Mouse (Mus musculus) midbrain, embryonic 16.5 days (tissue): ENCODE measurements around the gene Taf4. TPM values are rescaled to one million over a fixed set of nuclear protein-coding genes. Genes with fewer than 3 reads are reported as not detected.
A peak's percentile ranks its signal among the peaks of the same experiment; 100 is the strongest.

ENCODE experiments used
- ATAC-seq: fragments of 200-750 bp; cut with Nextera tagmentation; 2 replicates; pipeline ENCODE4 v1.8.0; 2017; ENCODE audit warnings: moderate TSS enrichment
- H3K27ac ChIP-seq: fragments of 300-500 bp; sonication (generic); 2 replicates; pipeline ENCODE4 v1.5.1; 2014; ENCODE audit warnings: mild to moderate bottlenecking, low read length, mixed read lengths
- H3K27me3 ChIP-seq: fragments of 300-500 bp; sonication (generic); 2 replicates; pipeline ENCODE4 v1.6.1; 2014; ENCODE audit warnings: low read depth, low read length, mixed read lengths; ENCODE audit not compliant: control insufficient read depth, insufficient read depth
- H3K36me3 ChIP-seq: fragments of 300-500 bp; sonication (generic); 2 replicates; pipeline ENCODE4 v1.6.1; 2014; ENCODE audit warnings: mild to moderate bottlenecking, low read length, moderate library complexity, mixed read lengths; ENCODE audit not compliant: control insufficient read depth, insufficient read depth
- H3K4me1 ChIP-seq: fragments of 300-500 bp; sonication (generic); 2 replicates; pipeline ENCODE4 v1.6.1; 2014; ENCODE audit warnings: mild to moderate bottlenecking, low read length, mixed read lengths; ENCODE audit not compliant: control insufficient read depth, insufficient read depth
- H3K4me2 ChIP-seq: fragments of 300-500 bp; sonication (generic); 2 replicates; pipeline ENCODE4 v1.6.1; 2014; ENCODE audit warnings: mild to moderate bottlenecking, low read length, mixed read lengths
- H3K4me3 ChIP-seq: fragments of 300-500 bp; sonication (generic); 2 replicates; pipeline ENCODE4 v1.5.1; 2014; ENCODE audit warnings: low read depth, mild to moderate bottlenecking, low read length, moderate library complexity, mixed read lengths
- H3K9ac ChIP-seq: fragments of 300-500 bp; sonication (generic); 2 replicates; pipeline ENCODE4 v1.6.1; 2014; ENCODE audit warnings: low read depth, low read length, mixed read lengths
- H3K9me3 ChIP-seq: fragments of 300-500 bp; sonication (generic); replicated peaks from 2 replicates; pipeline ENCODE4 v1.6.1; 2014; ENCODE audit warnings: mild to moderate bottlenecking, low read length, mixed read lengths; ENCODE audit not compliant: control insufficient read depth, poor library complexity, severe bottlenecking
- whole genome bisulfite sequencing: fragments of 180-500 bp; shearing (Covaris S2); extraction: QIAGEN DNeasy Blood & Tissue Kit; methylation state at CpG from one replicate; pipeline ENCODE4 v1.1.7; 2014; 5-methylcytosine and 5-hydroxymethylcytosine counted together
- polyA plus RNA-seq: library from polyadenylated mRNA; unstranded; fragments of >200 nt; fragmentation: Nextera tagmentation; extraction: Ambion mirVana; gene quantifications from 2 replicates; pipeline ENCODE4 v1.2.1, GENCODE M21; 2015

Gene Taf4
- polyA plus RNA-seq, 1 experiment from 2014 or later, result 3.1 TPM

DNA sequence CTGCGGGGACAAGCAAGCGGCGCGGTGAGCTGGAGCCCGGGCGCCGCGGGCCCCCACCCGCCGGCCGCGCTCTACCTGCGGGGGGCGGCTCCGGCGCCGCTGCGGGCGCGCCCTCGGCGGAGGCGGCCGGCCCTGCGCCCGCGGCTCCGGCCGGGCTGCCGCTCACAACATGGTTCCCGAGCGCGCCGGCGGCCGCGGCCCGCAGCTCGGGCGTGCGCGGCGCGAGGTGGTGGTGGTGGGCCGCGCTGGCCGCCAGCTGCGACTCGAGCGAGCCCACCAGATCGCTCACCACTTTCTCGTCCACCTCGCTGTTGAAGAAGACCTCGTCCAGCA, 185 bp downstream of the Taf4 start:
- Histone ChIP-seq H3K36me3 (no peaks in the 10 kb centered on the region), H3K9ac (peak overlapping the region; percentile 98), H3K9me3 (no peaks in the 10 kb centered on the region), H3K4me3 (peak overlapping the region; percentile 83), H3K4me1 (peaks cover 37% of the 10 kb centered on the region), H3K27me3 (no peaks in the 10 kb centered on the region), H3K4me2 (peak overlapping the region; percentile 31; the same call in 1 of the 2 replicates), H3K27ac (peak overlapping the region; percentile 96)
- ATAC-seq, result peak; percentile 54
- WGBS, result 0% methylated on average over 25 of the region's 54 CpGs

- Histone ChIP-seq H3K4me3 (peak overlapping the region; percentile 83), H3K9me3 (no peaks in the 10 kb centered on the region), H3K4me1 (peaks cover 37% of the 10 kb centered on the region), H3K27ac (peak overlapping the region; percentile 96), H3K36me3 (no peaks in the 10 kb centered on the region), H3K9ac (peak overlapping the region; percentile 98), H3K4me2 (peak overlapping the region; percentile 100; the same call in 1 of the 2 replicates), H3K27me3 (no peaks in the 10 kb centered on the region)
- ATAC-seq, result no peak
- WGBS, result 0% methylated on average over 13 of the region's 82 CpGs
Observed at GRCm38 (mm10) chr2:179975851-179976250, 595 bp downstream of the Taf4 start.

GRCm38 (mm10) chr2:179974651-179975471, 1.6 kb downstream of the Taf4 start:
- H3K36me3 ChIP-seq, result no peaks in the 10 kb centered on the region
- 3% methylated on average over 45 of the region's 45 CpGs for WGBS
- H3K27me3 ChIP-seq, result no peaks in the 10 kb centered on the region
- ATAC-seq, result no peak
- H3K9ac ChIP-seq, result peak overlapping the region; percentile 98
- H3K9me3 ChIP-seq, result no peaks in the 10 kb centered on the region
- peak overlapping the region; percentile 83 for H3K4me3 ChIP-seq
- peaks cover 37% of the 10 kb centered on the region for H3K4me1 ChIP-seq
- H3K4me2 ChIP-seq, result peak overlapping the region; percentile 100
- H3K27ac ChIP-seq, result no peak overlapping the region

- ATAC-seq, result no peak
- H3K4me1 ChIP-seq, result peaks cover 41% of the 10 kb centered on the region
Observed at GRCm38 (mm10) chr2:179973871-179974628, 2.4 kb downstream of the Taf4 start.

GRCm38 (mm10) chr2:179972406-179972805, 4.0 kb downstream of the Taf4 start:
- Histone ChIP-seq H3K27me3 (no peaks in the 10 kb centered on the region), H3K4me3 (no peak overlapping the region), H3K4me2 (no peak overlapping the region), H3K9ac (no peak overlapping the region), H3K36me3 (no peaks in the 10 kb centered on the region), H3K27ac (no peak overlapping the region), H3K9me3 (no peaks in the 10 kb centered on the region), H3K4me1 (peaks cover 38% of the 10 kb centered on the region)
- no peak for ATAC-seq
- 73% methylated on average over 2 of the region's 2 CpGs for WGBS

More at GRCm38 (mm10) chr2:179973871-179974628, 2.4 kb downstream of the Taf4 start:
- Histone ChIP-seq H3K4me3 (peak overlapping the region; percentile 83), H3K36me3 (no peaks in the 10 kb centered on the region), H3K4me2 (peak overlapping the region; percentile 100), H3K27me3 (no peaks in the 10 kb centered on the region), H3K27ac (no peak overlapping the region), H3K9ac (peak overlapping the region; percentile 98), H3K9me3 (no peaks in the 10 kb centered on the region)
- WGBS, result 21% methylated on average over 8 of the region's 8 CpGs

DNA sequence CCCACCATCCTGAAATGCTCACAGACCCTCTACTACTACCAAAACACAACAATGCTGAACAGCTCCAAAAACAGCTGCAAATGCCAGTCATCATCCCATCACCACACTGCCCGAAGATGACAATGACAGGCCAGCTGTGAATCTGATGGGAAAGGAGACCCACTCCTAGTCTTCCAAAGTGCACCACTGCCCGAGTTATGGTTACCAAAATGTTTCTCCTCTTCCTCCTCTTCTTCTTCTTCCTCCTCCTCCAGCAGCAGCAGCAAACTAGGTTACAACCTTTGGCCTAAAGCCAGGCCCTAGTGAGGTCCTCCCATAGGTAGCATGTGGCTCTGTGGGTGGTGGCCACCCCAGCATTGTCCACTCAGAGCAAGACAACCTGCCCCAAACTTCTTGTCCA, 4.6 kb downstream of the Taf4 start:
- no peaks in the 10 kb centered on the region for H3K9me3 ChIP-seq
- H3K4me1 ChIP-seq, result peaks cover 44% of the 10 kb centered on the region
- no peak for ATAC-seq
- H3K4me3 ChIP-seq, result no peak overlapping the region
- no peak overlapping the region for H3K27ac ChIP-seq
- no peaks in the 10 kb centered on the region for H3K36me3 ChIP-seq
- no peaks in the 10 kb centered on the region for H3K27me3 ChIP-seq
- WGBS, result 83% methylated on average over 2 of the region's 2 CpGs
- no peak overlapping the region for H3K4me2 ChIP-seq
- H3K9ac ChIP-seq, result no peak overlapping the region

- H3K4me3 ChIP-seq, result no peak overlapping the region
- H3K27me3 ChIP-seq, result no peaks in the 10 kb centered on the region
- no peak for ATAC-seq
- H3K36me3 ChIP-seq, result no peaks in the 10 kb centered on the region
- 72% methylated on average over 3 of the region's 3 CpGs for WGBS
- H3K9ac ChIP-seq, result no peak overlapping the region
- peaks cover 42% of the 10 kb centered on the region for H3K4me1 ChIP-seq
- no peak overlapping the region for H3K27ac ChIP-seq
- H3K4me2 ChIP-seq, result no peak overlapping the region
- H3K9me3 ChIP-seq, result no peaks in the 10 kb centered on the region
Observed at GRCm38 (mm10) chr2:179969137-179969536, 7.3 kb downstream of the Taf4 start.

DNA sequence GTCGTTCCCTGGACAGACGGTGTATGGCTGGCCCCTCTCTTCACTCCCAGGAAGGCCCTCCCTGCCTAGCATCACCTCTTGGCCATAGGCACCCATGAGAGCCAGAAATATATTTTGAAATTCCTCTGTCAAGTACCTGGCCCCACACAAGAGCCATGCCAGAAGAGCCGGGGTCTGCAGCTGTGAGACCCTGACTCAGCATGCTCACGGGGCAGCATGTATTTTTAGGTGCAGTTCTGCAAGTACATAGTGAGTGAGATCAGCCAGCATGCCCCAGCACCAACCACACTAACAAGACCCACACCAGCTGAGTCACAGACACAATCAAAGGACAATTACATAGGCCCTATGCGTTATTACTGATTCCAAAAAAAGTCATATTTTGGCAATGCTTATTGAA, 8.8 kb downstream of the Taf4 start:
- 86% methylated on average over 5 of the region's 5 CpGs for WGBS
- Histone ChIP-seq H3K4me3 (no peak overlapping the region), H3K9me3 (no peaks in the 10 kb centered on the region), H3K36me3 (no peaks in the 10 kb centered on the region), H3K27me3 (no peaks in the 10 kb centered on the region), H3K9ac (no peak overlapping the region), H3K4me2 (no peak overlapping the region), H3K27ac (no peak overlapping the region), H3K4me1 (peaks cover 29% of the 10 kb centered on the region)
- no peak for ATAC-seq

GRCm38 (mm10) chr2:179961420-179961819, 15.0 kb downstream of the Taf4 start:
- H3K4me2 ChIP-seq, result no peak overlapping the region
- no peak overlapping the region for H3K4me3 ChIP-seq
- WGBS, result 98% methylated on average over 4 of the region's 4 CpGs
- peaks cover 6% of the 10 kb centered on the region for H3K4me1 ChIP-seq
- no peak overlapping the region for H3K27ac ChIP-seq
- no peaks in the 10 kb centered on the region for H3K36me3 ChIP-seq
- H3K9ac ChIP-seq, result no peak overlapping the region
- H3K27me3 ChIP-seq, result no peaks in the 10 kb centered on the region
- no peaks in the 10 kb centered on the region for H3K9me3 ChIP-seq
- ATAC-seq, result no peak
